Mouse (Mus musculus) ES-E14 (cell line): ENCODE measurements around the gene Ap1ar. TPM values are rescaled to one million over a fixed set of nuclear protein-coding genes. Genes with fewer than 3 reads are reported as not detected.

Experiments used
- DNase-seq: peaks from one replicate; pipeline ENCODE4 v3.0.0-alpha.2; 2013; ENCODE audit warnings: low read depth, low spot score
- H3K27ac ChIP-seq: 2 replicates; pipeline ENCODE4 v1.5.1; 2012; ENCODE audit warnings: low read depth, mild to moderate bottlenecking, low read length, moderate library complexity, mixed read lengths; ENCODE audit not compliant: poor library complexity, insufficient read depth, severe bottlenecking
- H3K36me3 ChIP-seq: 2 replicates; pipeline ENCODE4 v1.6.1; 2012; ENCODE audit warnings: mild to moderate bottlenecking, low read length, moderate library complexity, mixed read lengths; ENCODE audit not compliant: control insufficient read depth, poor library complexity, insufficient read depth, severe bottlenecking
- H3K4me1 ChIP-seq, 2 experiments: fragments of 150-350 bp in 1 of 2; sonication (generic) in 1 of 2; 2 replicates each; pipeline ENCODE4 v1.6.1; 2012; ENCODE audit warnings: low read length in 2 of 2, mild to moderate bottlenecking in 1 of 2, mixed read lengths in 1 of 2; ENCODE audit not compliant: control insufficient read depth in 2 of 2, insufficient read depth in 2 of 2, poor library complexity in 1 of 2
- H3K4me3 ChIP-seq, 2 experiments: fragments of 150-350 bp in 1 of 2; sonication (generic) in 1 of 2; 2 replicates each; pipeline ENCODE4 v1.5.1; 2012; ENCODE audit warnings: low read length in 2 of 2, low read depth in 1 of 2, mild to moderate bottlenecking in 1 of 2, mixed read lengths in 1 of 2; ENCODE audit not compliant: insufficient read depth in 1 of 2, poor library complexity in 1 of 2, severe bottlenecking in 1 of 2
- H3K9ac ChIP-seq: 2 replicates; pipeline ENCODE4 v1.6.1; 2012; ENCODE audit warnings: low read depth, mild to moderate bottlenecking, low read length, mixed read lengths; ENCODE audit not compliant: poor library complexity, insufficient read depth, severe bottlenecking
- H3K9me3 ChIP-seq: fragments of 150-350 bp; sonication (generic); 2 replicates; pipeline ENCODE4 v1.6.1; 2012; ENCODE audit warnings: low read depth, mild to moderate bottlenecking, low read length; ENCODE audit not compliant: control insufficient read depth, insufficient read depth
- CHD2 ChIP-seq: IDR thresholded peaks from 2 replicates; pipeline ENCODE4 v1.6.1; 2014; ENCODE audit warnings: mild to moderate bottlenecking, low read depth, low read length, inconsistent platforms
- HCFC1 ChIP-seq: IDR thresholded peaks from 2 replicates; pipeline ENCODE4 v1.6.1; 2012; ENCODE audit warnings: low read length, inconsistent platforms, borderline replicate concordance; ENCODE audit not compliant: insufficient read depth
- MAFK ChIP-seq: IDR thresholded peaks from 2 replicates; pipeline ENCODE4 v1.6.1; 2014; ENCODE audit warnings: mild to moderate bottlenecking, low read depth, low read length, inconsistent platforms; ENCODE audit not compliant: insufficient read depth
- ZC3H11A ChIP-seq: IDR thresholded peaks from 2 replicates; pipeline ENCODE4 v1.6.1; 2012; ENCODE audit warnings: low read depth, mild to moderate bottlenecking, inconsistent platforms, low read length, borderline replicate concordance
- ZNF384 ChIP-seq: IDR thresholded peaks from 2 replicates; pipeline ENCODE4 v1.6.1; 2012; ENCODE audit warnings: low read depth, low read length, inconsistent platforms
- in situ Hi-C, 2 experiments: fragments of 600-800 bp; cut with MboI; formaldehyde crosslinking; loops; one replicate each; pipeline ENCODE4 v1.15.1; 2025; ENCODE audit warnings: low sequenced_read_pairs in 2 of 2, inconsistent platforms in 1 of 2; ENCODE audit not compliant: unreplicated experiment in 2 of 2
- total RNA-seq: library from RNA; depleted of rRNA; stranded (reverse); fragments of 300-350 nt; gene quantifications from 2 replicates; pipeline ENCODE4 v1.2.3, GENCODE M21; 2012

The Ap1ar gene
- total RNA-seq, 1 experiment: 48.1 TPM

DNA sequence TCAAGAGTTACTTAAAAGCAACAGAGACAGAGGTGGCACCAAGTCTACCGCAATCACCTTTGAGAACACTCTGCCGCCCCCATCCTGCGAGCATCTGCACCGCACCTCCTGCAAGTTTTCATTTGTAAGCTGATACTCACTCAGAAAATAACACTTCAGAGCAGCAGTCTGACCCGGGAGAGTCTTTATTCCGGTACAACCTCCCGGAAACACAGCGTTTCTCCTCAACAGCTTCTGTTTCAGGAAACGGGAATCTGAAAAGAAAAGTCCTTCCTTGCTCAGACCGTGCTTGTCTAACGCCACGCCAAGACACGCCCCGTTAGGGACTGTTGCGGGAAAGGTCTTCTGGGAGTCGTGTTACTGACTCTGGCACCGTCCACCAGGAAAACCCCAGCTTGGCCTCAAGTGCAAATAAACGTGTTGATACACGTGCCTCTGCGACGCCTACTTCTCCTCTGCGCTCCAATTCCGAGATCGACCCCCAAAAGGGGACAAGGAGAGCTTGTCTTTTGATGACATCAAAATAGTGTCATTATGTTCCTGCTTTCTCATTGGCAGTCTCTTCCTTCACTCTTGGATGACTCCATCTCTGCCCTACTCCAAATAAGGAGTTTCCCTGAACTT is 57.2 kb downstream of the Ap1ar start, which contains the start of gene Alpk1:
Gene Alpk1, minus strand, starts transcription at position 507 of the 624 bp plus-strand sequence.
- Histone ChIP-seq H3K4me1 (no peaks in the 10 kb centered on the region), H3K36me3 (no peaks in the 10 kb centered on the region), H3K9ac (no peak within 1 kb of the TSS), H3K4me3 (peak within 1 kb of the TSS; percentile 2 to 64; a peak in 3 of 4 replicates), H3K27ac (no peak within 1 kb of the TSS), H3K9me3 (no peaks in the 10 kb centered on the region)
- in situ Hi-C loops: no loop called here
- TF ChIP-seq MAFK (no peak), ZC3H11A (no peak), CHD2 (no peak), HCFC1 (no peak), ZNF384 (no peak)
- peak; percentile 50 for DNase-seq

DNA sequence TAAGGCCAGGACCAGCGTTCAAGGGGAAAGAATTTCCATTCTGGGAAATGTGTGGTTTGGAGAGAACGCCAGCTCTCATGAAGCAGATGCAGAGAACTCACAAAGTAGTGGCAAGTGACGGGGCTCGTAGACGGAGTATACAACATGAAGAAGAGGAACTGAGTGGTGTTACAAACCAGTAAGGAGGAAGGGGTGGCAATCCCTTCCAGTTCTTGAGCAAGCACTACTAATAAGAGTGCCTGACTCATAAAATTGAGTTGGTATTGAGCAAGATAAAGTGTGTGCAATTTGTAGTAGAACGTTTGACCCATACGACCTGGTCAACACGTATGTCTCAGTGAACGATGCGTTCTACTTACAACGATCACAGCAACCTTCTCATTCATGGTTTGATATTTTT is 68.2 kb downstream of the Ap1ar start:
- no peak for DNase-seq
- H3K9me3 ChIP-seq: no peaks in the 10 kb centered on the region
- in situ Hi-C loops: loop anchor here in 1 of 2 experiments (25.0 kb wide), 1 partner anchor 132 kb away; the partner anchor contains the start of gene Neurog2
- TF ChIP-seq HCFC1 (no peak), MAFK (no peak)
- H3K4me3 ChIP-seq: no peak overlapping the region
- H3K4me1 ChIP-seq: no peaks in the 10 kb centered on the region
- H3K36me3 ChIP-seq: no peaks in the 10 kb centered on the region
- H3K27ac ChIP-seq: no peak overlapping the region
- H3K9ac ChIP-seq: no peak overlapping the region

DNA sequence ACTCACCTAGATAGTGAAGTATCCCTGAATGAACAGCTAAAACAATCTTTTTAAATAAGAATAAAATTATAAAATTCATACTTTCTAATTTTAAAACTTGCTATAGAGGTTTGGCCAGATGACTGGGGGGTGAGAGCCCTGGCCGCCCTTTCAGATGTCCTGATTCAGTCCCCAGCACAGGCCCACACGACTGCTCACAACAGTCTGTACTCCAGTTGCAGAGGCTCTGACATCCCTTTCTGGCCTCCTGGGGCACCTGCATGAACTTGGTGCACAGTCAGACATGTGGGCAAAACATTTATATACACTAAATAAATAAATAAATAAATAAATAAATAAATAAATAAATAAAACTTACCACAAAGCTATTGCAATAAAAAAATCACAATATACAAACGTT is 71.4 kb downstream of the Ap1ar start:
- Histone ChIP-seq H3K36me3 (no peaks in the 10 kb centered on the region), H3K9me3 (no peaks in the 10 kb centered on the region), H3K4me1 (no peaks in the 10 kb centered on the region), H3K4me3 (no peak overlapping the region), H3K27ac (no peak overlapping the region), H3K9ac (no peak overlapping the region)
- TF ChIP-seq ZNF384 (no peak), MAFK (no peak)
- in situ Hi-C loops: loop anchor here in 1 of 2 experiments (25.0 kb wide), 1 partner anchor 129 kb away; the partner anchor contains the start of gene Neurog2
- DNase-seq: no peak

DNA sequence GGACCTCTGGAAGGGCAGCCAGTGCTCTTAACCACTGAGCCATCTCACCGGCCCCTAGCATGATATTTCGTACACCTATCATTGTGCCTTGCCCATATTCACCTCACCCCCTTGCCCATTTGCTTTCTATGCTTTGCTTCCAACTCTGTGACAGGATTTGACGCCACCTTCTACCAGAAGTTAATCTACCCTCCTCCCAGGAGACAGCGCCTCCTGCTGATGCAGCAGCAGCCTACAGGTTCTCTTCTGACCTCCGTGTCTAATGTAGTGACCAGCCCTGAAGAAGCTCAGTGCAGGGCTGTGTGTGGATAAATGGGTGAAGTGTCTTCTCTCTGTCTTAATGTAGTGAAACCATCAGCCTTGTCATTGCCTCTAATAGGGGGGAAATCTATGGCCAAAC is 72.8 kb downstream of the Ap1ar start:
- H3K9me3 ChIP-seq: no peaks in the 10 kb centered on the region
- DNase-seq: peak; percentile 22
- H3K9ac ChIP-seq: no peak overlapping the region
- H3K4me3 ChIP-seq: no peak overlapping the region
- no peaks in the 10 kb centered on the region for H3K4me1 ChIP-seq
- no peak overlapping the region for H3K27ac ChIP-seq
- no peak for TF ChIP-seq HCFC1
- no peak for TF ChIP-seq ZC3H11A
- TF ChIP-seq CHD2: no peak
- TF ChIP-seq MAFK: no peak
- no peak for TF ChIP-seq ZNF384
- H3K36me3 ChIP-seq: no peaks in the 10 kb centered on the region
- in situ Hi-C loops: loop anchor here in 1 of 2 experiments (25.0 kb wide), 1 partner anchor 127 kb away; the partner anchor contains the start of gene Neurog2

DNA sequence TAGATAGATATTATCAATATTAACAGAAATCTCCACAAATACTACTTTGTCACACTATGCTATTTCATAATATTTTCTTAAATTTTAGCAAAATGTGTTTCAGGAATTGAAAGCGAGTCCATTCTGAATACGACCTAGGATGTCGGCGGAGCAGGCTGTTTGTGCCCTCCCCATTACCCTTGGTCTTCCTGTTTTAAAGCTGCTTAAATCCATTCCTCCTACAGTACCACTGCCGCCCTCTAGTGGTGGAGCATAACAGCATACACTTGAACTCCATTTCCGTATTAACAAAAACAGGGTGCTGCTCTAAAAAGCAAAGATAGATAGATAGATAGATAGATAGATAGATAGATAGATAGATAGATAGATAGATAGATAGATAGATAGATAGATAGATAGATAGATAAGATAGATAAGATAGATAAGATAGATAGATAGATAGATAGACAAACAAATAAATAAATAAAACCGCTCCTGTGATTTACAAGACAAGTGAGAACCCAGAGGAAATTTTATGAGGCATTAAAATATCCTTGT is 74.2 kb downstream of the Ap1ar start:
- Histone ChIP-seq H3K36me3 (no peaks in the 10 kb centered on the region), H3K9me3 (no peaks in the 10 kb centered on the region), H3K4me3 (no peak overlapping the region), H3K27ac (no peak overlapping the region), H3K9ac (no peak overlapping the region), H3K4me1 (no peaks in the 10 kb centered on the region)
- peak; percentile 61 for DNase-seq
- in situ Hi-C loops: loop anchor here in 1 of 2 experiments (25.0 kb wide), 1 partner anchor 126 kb away; the partner anchor contains the start of gene Neurog2
- no peak for TF ChIP-seq MAFK
- 0 out of 2 replicates have a peak, but pooled peaks have one; percentile 39 for TF ChIP-seq ZC3H11A
